Mouse (Mus musculus) lung, postnatal 0 days (tissue): Measurements from ENCODE around the gene Selenov.

ENCODE experiments used
- CTCF ChIP-seq: IDR thresholded peaks from 2 replicates; pipeline ENCODE4 v1.5.1; 2016; ENCODE audit warnings: antibody characterized with exemption, mild to moderate bottlenecking
- EP300 ChIP-seq: IDR thresholded peaks from 2 replicates; pipeline ENCODE4 v1.6.1; 2016; ENCODE audit warnings: antibody characterized with exemption, mild to moderate bottlenecking, control low read depth

DNA sequence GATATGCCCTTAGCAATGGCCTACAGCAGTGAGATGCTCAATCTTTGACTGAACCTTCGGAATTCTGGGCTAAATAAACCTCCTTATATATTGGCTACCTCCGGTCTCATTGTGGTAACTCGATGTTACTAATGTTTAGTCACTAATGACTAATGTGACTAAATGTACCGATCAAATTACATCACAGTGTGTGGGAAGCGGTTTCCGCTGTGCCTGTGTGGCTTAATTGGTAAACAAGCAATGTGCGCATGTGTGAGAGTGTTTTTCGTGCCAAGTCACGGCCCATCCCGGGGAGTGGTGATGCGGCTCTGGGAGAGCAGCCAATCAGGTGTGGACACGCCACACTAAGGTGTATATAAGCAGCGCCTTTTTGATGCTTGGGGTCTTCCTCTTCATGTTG lies 25.6 kb downstream of the Selenov start:
- no peak for TF ChIP-seq CTCF
- no peak for TF ChIP-seq EP300
